Mouse (Mus musculus) hindbrain, embryonic 11.5 days (tissue): ENCODE measurements around the gene Cuta. TPM values are rescaled to one million over a fixed set of nuclear protein-coding genes. Genes with fewer than 3 reads are reported as not detected.
A peak's percentile ranks its signal among the peaks of the same experiment; 100 is the strongest.
"Not testable (repeated sequence)": the region's sequence is repeated elsewhere in the genome, so short reads cannot be mapped to it uniquely, and the experiment has no call there.

Source experiments
- ATAC-seq: fragments of 200-750 bp; cut with Nextera tagmentation; 2 replicates; pipeline ENCODE4 v1.8.0; 2017; ENCODE audit warnings: mild to moderate bottlenecking, moderate TSS enrichment, moderate library complexity; ENCODE audit not compliant: low FRiP score
- DNase-seq: peaks from one replicate; pipeline ENCODE4 v3.0.0-alpha.2; 2015; ENCODE audit warnings: low spot score
- H3K27ac ChIP-seq: fragments of 300-500 bp; sonication (generic); 2 replicates; pipeline ENCODE4 v1.5.1; 2014; ENCODE audit warnings: mild to moderate bottlenecking, low read depth, low read length
- H3K27me3 ChIP-seq: fragments of 300-500 bp; sonication (generic); 2 replicates; pipeline ENCODE4 v1.6.1; 2014; ENCODE audit warnings: mild to moderate bottlenecking, low read length, moderate library complexity, mixed read lengths; ENCODE audit not compliant: control insufficient read depth, insufficient read depth
- H3K36me3 ChIP-seq: fragments of 300-500 bp; sonication (generic); 2 replicates; pipeline ENCODE4 v1.6.1; 2014; ENCODE audit warnings: mild to moderate bottlenecking, low read length, moderate library complexity, mixed read lengths; ENCODE audit not compliant: control insufficient read depth, insufficient read depth
- H3K4me1 ChIP-seq: fragments of 300-500 bp; sonication (generic); replicated peaks from 2 replicates; pipeline ENCODE4 v1.6.1; 2014; ENCODE audit warnings: low read length, mixed read lengths; ENCODE audit not compliant: control insufficient read depth, insufficient read depth
- H3K4me2 ChIP-seq: fragments of 300-500 bp; sonication (generic); replicated peaks from 2 replicates; pipeline ENCODE4 v1.6.1; 2014; ENCODE audit warnings: mild to moderate bottlenecking, low read depth, low read length
- H3K4me3 ChIP-seq: fragments of 300-500 bp; sonication (generic); 2 replicates; pipeline ENCODE4 v1.5.1; 2014; ENCODE audit warnings: low read depth, low read length
- H3K9ac ChIP-seq: fragments of 300-500 bp; sonication (generic); 2 replicates; pipeline ENCODE4 v1.6.1; 2014; ENCODE audit warnings: low read depth, low read length
- H3K9me3 ChIP-seq: fragments of 300-500 bp; sonication (generic); 2 replicates; pipeline ENCODE4 v1.6.1; 2016; ENCODE audit warnings: low read length; ENCODE audit not compliant: control insufficient read depth
- WGBS: fragments of 180-500 bp; shearing (Covaris S2); extraction: QIAGEN DNeasy Blood & Tissue Kit; methylation state at CpG from one replicate; pipeline ENCODE4 v1.1.7; 2014; 5-methylcytosine and 5-hydroxymethylcytosine counted together
- polyA plus RNA-seq: library from polyadenylated mRNA; unstranded; fragments of >200 nt; fragmentation: Nextera tagmentation; extraction: Ambion mirVana; gene quantifications from 2 replicates; pipeline ENCODE4 v1.2.1, GENCODE M21; 2014

Gene Cuta
- polyA plus RNA-seq, 1 experiment from 2014 or later, result 135 TPM

DNA sequence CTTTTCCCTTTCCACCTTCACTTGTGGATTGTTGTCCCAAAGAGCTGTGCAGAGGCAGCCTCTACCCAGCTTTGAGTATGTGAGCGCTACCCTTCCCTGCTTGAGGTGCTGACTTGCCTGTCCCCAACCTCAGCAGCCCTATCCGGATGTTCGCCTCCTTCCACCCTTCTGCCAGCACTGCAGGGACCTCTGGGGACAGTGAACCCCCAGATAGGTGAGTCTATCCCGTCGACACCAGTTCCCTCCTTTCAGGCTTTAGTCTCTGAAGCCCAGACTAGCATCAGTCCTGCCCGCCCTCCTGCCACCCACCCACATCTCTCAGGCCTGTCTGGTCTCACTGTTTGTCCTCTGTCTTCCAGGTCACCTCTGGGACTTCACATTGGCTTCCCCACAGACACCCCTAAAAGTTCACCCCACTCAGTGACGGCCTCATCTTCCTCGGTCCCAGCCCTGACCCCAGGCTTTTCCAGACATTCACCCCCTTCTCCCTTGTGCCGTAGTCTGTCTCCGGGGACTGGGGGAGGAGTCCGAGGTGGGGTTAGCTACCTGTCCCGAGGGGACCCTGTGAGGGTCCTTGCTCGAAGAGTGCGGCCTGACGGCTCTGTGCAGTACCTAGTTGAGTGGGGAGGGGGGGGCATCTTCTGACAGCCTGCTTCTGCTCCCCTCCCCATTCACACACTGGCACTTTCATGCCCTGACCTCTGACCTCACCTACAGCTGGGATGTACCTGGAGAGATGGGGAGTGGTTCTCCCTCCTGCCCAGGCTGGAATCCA lies 2.3 kb downstream of the Cuta start:
- DNase-seq (no peak), ATAC-seq (no peak)
- 0 out of 2 replicates have a peak overlapping the region, but pooled peaks have one; percentile 3 for H3K4me2 ChIP-seq
- no peaks in the 10 kb centered on the region for H3K9me3 ChIP-seq
- H3K9ac ChIP-seq, result peak overlapping the region; percentile 7; the same call in 1 of the 2 replicates
- 87% methylated on average over 14 of the region's 15 CpGs for WGBS
- H3K27me3 ChIP-seq, result no peaks in the 10 kb centered on the region
- no peak overlapping the region for H3K27ac ChIP-seq
- no peak overlapping the region for H3K4me3 ChIP-seq
- peaks cover 3% of the 10 kb centered on the region; the same call in 1 of the 2 replicates for H3K36me3 ChIP-seq
- H3K4me1 ChIP-seq, result peaks cover 13% of the 10 kb centered on the region

DNA sequence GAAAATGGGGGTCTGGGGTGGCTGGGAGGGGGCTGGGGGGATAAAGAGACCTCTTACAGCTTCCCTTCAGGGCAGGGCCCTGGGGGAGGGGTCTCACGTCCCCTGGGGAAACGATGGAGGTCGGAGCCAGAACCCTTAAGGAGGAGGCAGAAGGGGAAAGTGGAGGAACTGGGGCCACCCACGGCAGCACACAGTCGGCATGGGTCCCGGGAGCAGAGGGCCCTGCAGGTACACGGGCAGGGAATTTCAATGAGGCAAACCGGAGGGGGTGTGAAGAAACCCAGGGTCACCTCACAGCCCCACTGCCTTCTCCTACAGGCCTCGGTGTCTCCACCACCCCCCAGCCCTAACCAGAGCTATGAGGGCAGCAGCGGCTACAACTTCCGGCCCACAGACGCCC lies 2.9 kb downstream of the Cuta start:
- DNase-seq (no peak), ATAC-seq (no peak)
- Histone ChIP-seq H3K4me1 (peaks cover 13% of the 10 kb centered on the region), H3K9ac (no peak overlapping the region), H3K27me3 (no peaks in the 10 kb centered on the region), H3K27ac (no peak overlapping the region), H3K4me3 (no peak overlapping the region), H3K36me3 (peaks cover 3% of the 10 kb centered on the region; the same call in 1 of the 2 replicates), H3K9me3 (no peaks in the 10 kb centered on the region), H3K4me2 (no peak overlapping the region)
- WGBS, result 83% methylated on average over 12 of the region's 12 CpGs

- Histone ChIP-seq H3K36me3 (peaks cover 3% of the 10 kb centered on the region; the same call in 1 of the 2 replicates), H3K27ac (no peak overlapping the region), H3K27me3 (no peaks in the 10 kb centered on the region), H3K4me3 (no peak overlapping the region), H3K9me3 (no peaks in the 10 kb centered on the region), H3K4me1 (peaks cover 9% of the 10 kb centered on the region), H3K9ac (no peak overlapping the region), H3K4me2 (no peak overlapping the region)
- DNase-seq (no peak), ATAC-seq (no peak)
- 87% methylated on average over 9 of the region's 9 CpGs for WGBS
Measured at GRCm38 (mm10) chr17:26935027-26935426, 4.3 kb downstream of the Cuta start.

DNA sequence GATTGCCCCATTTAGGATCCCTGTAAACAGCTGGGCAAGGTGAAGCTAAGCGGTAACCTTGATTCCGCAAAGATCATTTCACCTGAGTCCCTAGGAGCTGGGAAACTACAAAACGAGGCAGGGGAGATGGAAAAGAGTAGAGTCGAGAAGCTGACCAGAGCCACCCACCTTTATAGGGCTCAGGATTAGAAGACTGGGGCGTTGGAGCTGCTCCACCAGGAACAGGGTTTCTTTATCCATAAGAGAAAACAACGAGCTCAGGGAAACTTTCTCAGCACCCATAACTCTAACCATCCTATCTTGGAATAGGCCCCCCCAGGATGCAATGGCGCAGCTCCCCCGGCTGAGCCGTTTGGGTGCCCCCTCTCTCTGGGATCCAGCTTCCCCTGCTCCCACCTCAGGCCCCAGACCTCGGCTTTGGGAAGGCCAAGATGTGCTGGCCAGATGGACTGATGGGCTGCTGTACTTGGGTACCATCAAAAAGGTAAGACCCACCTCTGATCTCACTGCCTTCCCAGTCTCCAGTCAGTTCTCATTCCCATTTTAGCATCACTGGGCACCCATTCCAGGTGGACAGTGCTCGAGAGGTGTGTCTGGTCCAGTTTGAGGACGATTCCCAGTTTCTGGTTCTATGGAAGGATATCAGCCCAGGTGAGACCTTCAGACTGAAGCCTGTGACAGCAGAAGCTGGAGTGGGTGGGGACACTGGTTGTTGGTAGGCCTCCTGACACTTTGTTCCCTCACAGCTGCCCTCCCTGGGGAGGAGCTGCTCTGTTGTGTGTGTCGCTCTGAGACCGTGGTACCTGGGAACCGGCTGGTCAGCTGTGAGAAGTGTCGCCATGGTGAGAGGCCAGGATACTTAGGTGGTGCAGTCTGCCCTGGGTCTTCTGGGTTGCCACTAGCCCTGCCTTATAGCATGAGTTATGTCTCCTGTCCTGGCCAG lies 5.2 kb downstream of the Cuta start:
- Histone ChIP-seq H3K4me1 (0 out of 2 replicates have a peak, but pooled peaks cover 8% of the 10 kb centered on the region), H3K4me2 (peak overlapping the region; percentile 75; the same call in 1 of the 2 replicates), H3K4me3 (peak overlapping the region; percentile 53; the same call in 1 of the 2 replicates), H3K36me3 (peaks cover 3% of the 10 kb centered on the region; the same call in 1 of the 2 replicates), H3K27ac (no peak overlapping the region), H3K27me3 (no peaks in the 10 kb centered on the region), H3K9me3 (no peaks in the 10 kb centered on the region), H3K9ac (no peak overlapping the region)
- WGBS, result 83% methylated on average over 16 of the region's 16 CpGs
- ATAC-seq (no peak), DNase-seq (no peak)

- 0 out of 2 replicates have a peak, but pooled peaks cover 8% of the 10 kb centered on the region for H3K4me1 ChIP-seq
- H3K36me3 ChIP-seq, result peaks cover 3% of the 10 kb centered on the region; the same call in 1 of the 2 replicates
- H3K27ac ChIP-seq, result peak overlapping the region; percentile 40
- peak overlapping the region; percentile 53 for H3K4me3 ChIP-seq
- 11% methylated on average over 13 of the region's 13 CpGs for WGBS
- H3K27me3 ChIP-seq, result no peaks in the 10 kb centered on the region
- DNase-seq (no peak), ATAC-seq (peak; percentile 38)
- H3K4me2 ChIP-seq, result peak overlapping the region; percentile 75
- H3K9ac ChIP-seq, result peak overlapping the region; percentile 66
- H3K9me3 ChIP-seq, result no peaks in the 10 kb centered on the region
Measured at GRCm38 (mm10) chr17:26933419-26933818, 6.0 kb downstream of the Cuta start.

GRCm38 (mm10) chr17:26932839-26933398 lies 6.5 kb downstream of the Cuta start, which contains the start of gene Phf1:
Gene Phf1 (plus strand): TSS chr17:26933052.
- Histone ChIP-seq H3K9ac (peak within 1 kb of the TSS; percentile 66), H3K36me3 (peaks cover 3% of the 10 kb centered on the region; the same call in 1 of the 2 replicates), H3K4me3 (peak within 1 kb of the TSS; percentile 53), H3K27me3 (no peaks in the 10 kb centered on the region), H3K27ac (peak within 1 kb of the TSS; percentile 40), H3K4me1 (0 out of 2 replicates have a peak, but pooled peaks cover 4% of the 10 kb centered on the region), H3K4me2 (peak within 1 kb of the TSS; percentile 75), H3K9me3 (no peaks in the 10 kb centered on the region)
- WGBS, result under 1% methylated on average over 36 of the region's 43 CpGs
- ATAC-seq, result peak; percentile 85
- peak; percentile 93 for DNase-seq

GRCm38 (mm10) chr17:26931795-26932194 lies 7.6 kb downstream of the Cuta start:
- H3K27ac ChIP-seq, ATAC-seq, H3K27me3 ChIP-seq, H3K4me3 ChIP-seq, H3K9me3 ChIP-seq, H3K4me1 ChIP-seq, H3K9ac ChIP-seq, H3K4me2 ChIP-seq, H3K36me3 ChIP-seq: not testable (repeated sequence)
- WGBS, result 65% methylated on average over 7 of the region's 7 CpGs
- peak; percentile 54 for DNase-seq

DNA sequence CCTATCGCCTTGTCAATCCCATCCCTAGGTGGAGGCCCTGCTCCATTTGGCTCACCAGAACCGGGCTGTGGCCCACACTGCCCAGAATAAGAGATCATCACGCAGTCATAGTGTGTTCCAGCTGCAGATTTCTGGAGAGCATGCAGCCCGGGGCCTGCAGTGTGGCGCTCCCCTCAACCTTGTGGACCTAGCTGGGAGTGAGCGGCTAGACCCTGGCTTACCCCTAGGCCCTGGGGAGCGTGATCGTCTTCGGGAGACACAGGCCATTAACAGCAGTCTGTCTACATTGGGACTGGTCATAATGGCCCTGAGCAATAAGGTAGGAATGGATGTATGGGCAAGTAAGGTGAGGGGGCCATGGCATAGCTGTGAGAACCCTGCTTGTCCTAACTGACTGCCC lies 14.0 kb downstream of the Cuta start:
- H3K27me3 ChIP-seq, ATAC-seq, H3K4me2 ChIP-seq, H3K9ac ChIP-seq, H3K4me1 ChIP-seq, DNase-seq, H3K27ac ChIP-seq, H3K9me3 ChIP-seq, H3K36me3 ChIP-seq, H3K4me3 ChIP-seq: not testable (repeated sequence)
- 95% methylated on average over 9 of the region's 9 CpGs for WGBS
